Mouse (Mus musculus) C2C12 (cell line): Measurements from ENCODE around the gene Slc38a8.

Experiments used
- CEBPB ChIP-seq: IDR thresholded peaks from one replicate; pipeline ENCODE4 v1.6.1; 2011; ENCODE audit warnings: low read depth, mild to moderate bottlenecking, control low read depth, moderate library complexity
- CTCF ChIP-seq: IDR thresholded peaks from one replicate; pipeline ENCODE4 v1.5.1; 2011; ENCODE audit not compliant: control insufficient read depth, insufficient read depth, insufficient read length
- FOSL1 ChIP-seq: IDR thresholded peaks from one replicate; pipeline ENCODE4 v1.8.0; 2011; ENCODE audit warnings: mild to moderate bottlenecking, low read length; ENCODE audit not compliant: poor library complexity, insufficient read depth, severe bottlenecking
- MAX ChIP-seq: IDR thresholded peaks from one replicate; pipeline ENCODE4 v1.6.1; 2011; ENCODE audit warnings: mild to moderate bottlenecking, control low read depth
- MYOD1 ChIP-seq: IDR thresholded peaks from one replicate; pipeline ENCODE4 v1.6.1; 2011; ENCODE audit warnings: low read depth; ENCODE audit not compliant: control insufficient read depth, insufficient read length
- MYOG ChIP-seq: IDR thresholded peaks from one replicate; pipeline ENCODE4 v1.6.1; 2011; ENCODE audit not compliant: control insufficient read depth, insufficient read length; ENCODE audit errors: extremely low read depth
- USF1 ChIP-seq: IDR thresholded peaks from one replicate; pipeline ENCODE4 v1.6.1; 2011; ENCODE audit warnings: low read depth, mild to moderate bottlenecking, control low read depth, moderate library complexity

GRCm38 (mm10) chr8:119461356-119461755 lies 40.1 kb downstream of the Slc38a8 start:
- TF ChIP-seq CTCF (no peak), USF1 (no peak), MYOD1 (no peak), CEBPB (no peak), MYOG (no peak), MAX (no peak), FOSL1 (no peak)
